Mouse (Mus musculus) stomach, embryonic 16.5 days (tissue): Measurements from ENCODE around the gene Klhdc1. TPM values are rescaled to one million over a fixed set of nuclear protein-coding genes. Genes with fewer than 3 reads are reported as not detected.

ENCODE experiments used
- ATAC-seq: fragments of 200-750 bp; cut with Nextera tagmentation; 2 replicates; pipeline ENCODE4 v1.8.0; 2017; ENCODE audit warnings: moderate number of reproducible peaks, moderate TSS enrichment; ENCODE audit not compliant: insufficient read depth, low FRiP score
- H3K27ac ChIP-seq: fragments of 300-500 bp; sonication (generic); 2 replicates; pipeline ENCODE4 v1.5.1; 2014; ENCODE audit warnings: low read length
- H3K27me3 ChIP-seq: fragments of 300-500 bp; sonication (generic); 2 replicates; pipeline ENCODE4 v1.6.1; 2014; ENCODE audit warnings: low read length, control low read depth, mixed read lengths; ENCODE audit not compliant: control insufficient read depth, insufficient read depth
- H3K36me3 ChIP-seq: fragments of 300-500 bp; sonication (generic); 2 replicates; pipeline ENCODE4 v1.6.1; 2014; ENCODE audit warnings: low read length; ENCODE audit not compliant: control insufficient read depth, insufficient read depth
- H3K4me1 ChIP-seq: fragments of 300-500 bp; sonication (generic); 2 replicates; pipeline ENCODE4 v1.6.1; 2014; ENCODE audit warnings: low read length, control low read depth, mixed read lengths; ENCODE audit not compliant: control insufficient read depth, insufficient read depth
- H3K4me2 ChIP-seq: fragments of 300-500 bp; sonication (generic); 2 replicates; pipeline ENCODE4 v1.6.1; 2014; ENCODE audit warnings: low read depth, low read length, mixed read lengths
- H3K4me3 ChIP-seq: fragments of 300-500 bp; sonication (generic); replicated peaks from 2 replicates; pipeline ENCODE4 v1.5.1; 2014; ENCODE audit warnings: mild to moderate bottlenecking, low read length
- H3K9ac ChIP-seq: fragments of 300-500 bp; sonication (generic); 2 replicates; pipeline ENCODE4 v1.6.1; 2014; ENCODE audit warnings: low read length
- H3K9me3 ChIP-seq: fragments of 300-500 bp; sonication (generic); replicated peaks from 2 replicates; pipeline ENCODE4 v1.6.1; 2016; ENCODE audit warnings: low read length, control low read depth; ENCODE audit not compliant: control insufficient read depth
- WGBS: fragments of 180-500 bp; shearing (Covaris S2); extraction: QIAGEN DNeasy Blood & Tissue Kit; methylation state at CpG from one replicate; pipeline ENCODE4 v1.1.7; 2014; 5-methylcytosine and 5-hydroxymethylcytosine counted together
- polyA plus RNA-seq: library from polyadenylated mRNA; unstranded; fragments of >200 nt; fragmentation: Nextera tagmentation; extraction: Ambion mirVana; gene quantifications from 2 replicates; pipeline ENCODE4 v1.2.1, GENCODE M21; 2015

Klhdc1 gene
- polyA plus RNA-seq, 1 experiment from 2014 or later, result 7.2 TPM

DNA sequence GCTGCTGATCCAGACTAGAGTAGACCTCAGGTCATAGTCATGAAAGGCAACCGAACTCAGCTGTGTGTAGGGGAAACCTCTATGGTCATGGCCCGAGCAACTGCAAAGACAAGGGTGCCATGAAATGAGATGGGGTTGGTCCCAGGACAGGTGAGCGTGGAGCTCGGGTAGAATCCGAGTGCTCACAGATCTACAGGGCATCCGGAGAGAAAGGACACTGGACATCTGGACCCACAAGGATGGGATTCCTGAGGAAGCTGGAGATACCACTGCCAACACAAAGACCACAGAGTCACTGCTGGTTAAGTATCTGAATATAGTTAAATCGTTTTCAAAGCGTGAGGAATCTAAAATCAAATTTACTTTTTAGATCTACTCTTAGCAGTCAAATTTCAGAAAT, 33.6 kb upstream of the Klhdc1 start:
- 92% methylated on average over 8 of the region's 8 CpGs for WGBS
- Histone ChIP-seq H3K9ac (no peak overlapping the region), H3K4me3 (no peak overlapping the region), H3K36me3 (peaks cover 8% of the 10 kb centered on the region; the same call in 1 of the 2 replicates), H3K27ac (no peak overlapping the region), H3K4me1 (no peaks in the 10 kb centered on the region), H3K4me2 (no peak overlapping the region), H3K27me3 (no peaks in the 10 kb centered on the region), H3K9me3 (no peaks in the 10 kb centered on the region)
- no peak for ATAC-seq

- Histone ChIP-seq H3K9me3 (no peaks in the 10 kb centered on the region), H3K36me3 (peaks cover 8% of the 10 kb centered on the region; the same call in 1 of the 2 replicates), H3K4me1 (no peaks in the 10 kb centered on the region), H3K9ac (no peak overlapping the region), H3K27me3 (no peaks in the 10 kb centered on the region), H3K27ac (no peak overlapping the region), H3K4me3 (no peak overlapping the region), H3K4me2 (no peak overlapping the region)
- no peak for ATAC-seq
- 95% methylated on average over 7 of the region's 7 CpGs for WGBS
Observed at GRCm38 (mm10) chr12:69207926-69208325, 33.0 kb upstream of the Klhdc1 start.

DNA sequence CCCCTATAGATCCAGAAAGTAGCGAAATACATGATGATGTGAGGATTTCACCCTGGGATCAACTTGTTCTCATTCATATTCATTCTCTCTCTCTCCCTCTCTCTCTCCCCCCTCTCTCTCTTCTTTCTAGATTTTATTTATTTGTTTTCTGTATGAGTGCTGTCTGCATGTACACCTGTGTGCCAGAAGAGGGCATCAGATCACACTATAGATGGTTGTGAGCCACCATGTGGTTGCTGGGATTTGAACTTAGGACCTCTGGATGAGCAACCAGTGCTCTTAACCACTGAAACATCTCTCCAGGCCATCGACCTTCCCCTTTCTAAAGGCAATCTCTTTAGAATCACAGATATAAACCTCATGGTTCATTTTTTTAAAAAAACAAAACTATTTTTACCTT, 32.5 kb upstream of the Klhdc1 start:
- H3K9me3 ChIP-seq, result no peaks in the 10 kb centered on the region
- H3K36me3 ChIP-seq, result peaks cover 8% of the 10 kb centered on the region; the same call in 1 of the 2 replicates
- H3K4me3 ChIP-seq, result no peak overlapping the region
- H3K4me2 ChIP-seq, result no peak overlapping the region
- no peak overlapping the region for H3K9ac ChIP-seq
- H3K27ac ChIP-seq, result no peak overlapping the region
- H3K4me1 ChIP-seq, result no peaks in the 10 kb centered on the region
- ATAC-seq, result no peak
- 89% methylated on average over 2 of the region's 2 CpGs for WGBS
- H3K27me3 ChIP-seq, result no peaks in the 10 kb centered on the region

DNA sequence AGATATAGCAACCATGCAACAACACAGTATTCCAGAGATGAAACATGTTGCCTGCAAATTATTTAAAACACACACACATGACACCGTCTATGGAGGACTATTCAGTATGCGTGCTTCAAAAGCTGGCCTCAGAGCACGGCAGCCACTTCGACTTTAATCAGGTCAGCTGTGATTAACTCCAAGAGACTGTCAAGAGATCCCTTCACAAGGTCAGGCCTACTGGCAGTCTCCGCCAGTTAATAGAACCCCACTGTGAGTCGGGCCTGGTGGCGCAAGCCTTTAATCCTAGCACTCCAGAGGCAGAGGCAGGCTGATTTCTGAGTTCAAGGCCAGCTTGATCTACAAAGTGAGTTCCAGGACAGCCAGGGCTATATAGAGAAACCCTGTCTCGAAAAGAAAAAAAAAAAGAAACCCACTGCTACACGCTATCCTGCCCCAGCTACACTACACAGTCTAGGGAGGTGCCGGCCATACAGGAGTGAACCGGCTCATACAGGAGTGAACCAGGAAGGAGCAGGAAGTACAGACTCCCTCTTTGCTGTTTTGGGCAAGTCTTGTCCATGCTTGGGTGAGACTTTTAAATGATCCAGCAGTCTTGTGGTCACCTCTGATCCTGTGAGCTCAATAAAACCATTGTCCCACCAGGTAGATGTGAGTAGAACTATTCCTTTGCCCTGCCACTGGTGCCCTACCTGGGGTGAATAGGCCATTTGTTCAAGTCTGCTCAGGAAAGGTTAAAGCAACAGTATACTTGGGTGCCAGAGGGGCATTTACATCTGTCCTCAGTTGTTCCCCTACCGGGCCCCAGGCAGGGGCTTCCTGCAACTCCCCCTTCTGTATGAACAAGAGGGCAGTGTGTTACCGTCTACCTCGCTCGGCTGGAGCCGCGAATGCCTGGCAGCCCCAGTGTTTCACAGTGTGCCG, 30.7 kb upstream of the Klhdc1 start:
- Histone ChIP-seq H3K36me3 (peaks cover 8% of the 10 kb centered on the region; the same call in 1 of the 2 replicates), H3K4me3 (no peak overlapping the region)

DNA sequence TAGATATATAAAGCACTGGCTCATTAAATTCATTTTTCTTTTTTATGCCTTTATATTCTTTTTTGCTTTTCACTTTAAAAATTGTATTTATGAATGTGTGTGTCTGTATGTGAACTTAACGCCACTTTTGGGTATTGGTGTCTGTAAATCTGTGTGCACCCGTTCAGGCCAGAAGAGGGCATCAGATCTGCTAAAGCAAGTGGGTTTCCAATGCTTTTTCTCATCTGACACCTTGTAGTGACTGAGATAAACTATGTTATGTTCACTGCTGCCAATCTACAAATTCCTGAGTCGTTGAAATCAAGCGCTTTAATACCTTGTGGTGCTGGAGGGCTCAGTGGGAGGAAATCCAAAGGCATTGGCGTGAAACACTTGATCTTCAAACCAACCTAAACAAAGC, 29.9 kb upstream of the Klhdc1 start:
- Histone ChIP-seq H3K4me1 (no peaks in the 10 kb centered on the region), H3K4me3 (no peak overlapping the region), H3K9ac (no peak overlapping the region), H3K4me2 (no peak overlapping the region), H3K27me3 (no peaks in the 10 kb centered on the region), H3K9me3 (no peaks in the 10 kb centered on the region), H3K36me3 (peaks cover 8% of the 10 kb centered on the region; the same call in 1 of the 2 replicates), H3K27ac (no peak overlapping the region)
- ATAC-seq, result no peak
- WGBS, result 68% methylated on average over 5 of the region's 5 CpGs

More for the DNA sequence above, 30.7 kb upstream of the Klhdc1 start:
- H3K27me3 ChIP-seq, result no peaks in the 10 kb centered on the region
- no peak overlapping the region for H3K27ac ChIP-seq
- 92% methylated on average over 18 of the region's 18 CpGs for WGBS
- no peak overlapping the region for H3K9ac ChIP-seq
- no peaks in the 10 kb centered on the region for H3K9me3 ChIP-seq
- H3K4me2 ChIP-seq, result no peak overlapping the region
- no peaks in the 10 kb centered on the region for H3K4me1 ChIP-seq
- no peak for ATAC-seq

DNA sequence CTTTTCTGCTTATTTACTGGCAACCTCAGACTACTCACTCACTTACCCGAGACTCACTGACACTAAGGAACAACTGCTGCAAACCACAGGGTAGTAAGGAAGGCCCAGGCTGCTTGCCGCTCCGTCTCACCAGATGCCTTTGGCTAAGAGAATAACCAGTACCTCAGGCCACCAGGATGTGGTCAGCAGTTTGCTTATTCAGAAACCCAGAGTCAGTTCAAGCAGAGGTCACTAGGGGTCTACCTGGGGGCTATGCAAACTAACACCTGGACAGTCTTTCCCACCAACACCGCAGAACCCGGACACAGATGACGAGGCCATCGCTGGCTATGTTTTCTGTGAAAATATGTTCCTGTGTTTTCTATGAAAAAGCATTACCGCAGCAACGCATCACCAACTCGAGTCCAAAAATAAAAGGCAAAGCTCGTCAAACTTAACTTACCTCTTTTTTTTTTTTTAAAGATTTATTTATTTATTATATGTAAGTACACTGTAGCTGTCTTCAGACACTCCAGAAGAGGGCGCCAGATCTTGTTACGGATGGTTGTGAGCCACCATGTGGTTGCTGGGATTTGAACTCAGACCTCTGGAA, 27.7 kb upstream of the Klhdc1 start:
- Histone ChIP-seq H3K27ac (no peak overlapping the region), H3K4me2 (no peak overlapping the region), H3K36me3 (peaks cover 15% of the 10 kb centered on the region), H3K4me3 (no peak overlapping the region), H3K9me3 (no peaks in the 10 kb centered on the region), H3K9ac (no peak overlapping the region), H3K4me1 (no peaks in the 10 kb centered on the region), H3K27me3 (no peaks in the 10 kb centered on the region)
- no peak for ATAC-seq
- 94% methylated on average over 13 of the region's 13 CpGs for WGBS

- no peak overlapping the region for H3K4me2 ChIP-seq
- peaks cover 15% of the 10 kb centered on the region for H3K36me3 ChIP-seq
- no peaks in the 10 kb centered on the region for H3K4me1 ChIP-seq
- H3K27ac ChIP-seq, result no peak overlapping the region
- H3K9me3 ChIP-seq, result no peaks in the 10 kb centered on the region
- ATAC-seq, result no peak
- no peak overlapping the region for H3K9ac ChIP-seq
- 95% methylated on average over 7 of the region's 7 CpGs for WGBS
- no peaks in the 10 kb centered on the region for H3K27me3 ChIP-seq
- no peak overlapping the region for H3K4me3 ChIP-seq
Observed at GRCm38 (mm10) chr12:69214393-69214792, 26.6 kb upstream of the Klhdc1 start.

DNA sequence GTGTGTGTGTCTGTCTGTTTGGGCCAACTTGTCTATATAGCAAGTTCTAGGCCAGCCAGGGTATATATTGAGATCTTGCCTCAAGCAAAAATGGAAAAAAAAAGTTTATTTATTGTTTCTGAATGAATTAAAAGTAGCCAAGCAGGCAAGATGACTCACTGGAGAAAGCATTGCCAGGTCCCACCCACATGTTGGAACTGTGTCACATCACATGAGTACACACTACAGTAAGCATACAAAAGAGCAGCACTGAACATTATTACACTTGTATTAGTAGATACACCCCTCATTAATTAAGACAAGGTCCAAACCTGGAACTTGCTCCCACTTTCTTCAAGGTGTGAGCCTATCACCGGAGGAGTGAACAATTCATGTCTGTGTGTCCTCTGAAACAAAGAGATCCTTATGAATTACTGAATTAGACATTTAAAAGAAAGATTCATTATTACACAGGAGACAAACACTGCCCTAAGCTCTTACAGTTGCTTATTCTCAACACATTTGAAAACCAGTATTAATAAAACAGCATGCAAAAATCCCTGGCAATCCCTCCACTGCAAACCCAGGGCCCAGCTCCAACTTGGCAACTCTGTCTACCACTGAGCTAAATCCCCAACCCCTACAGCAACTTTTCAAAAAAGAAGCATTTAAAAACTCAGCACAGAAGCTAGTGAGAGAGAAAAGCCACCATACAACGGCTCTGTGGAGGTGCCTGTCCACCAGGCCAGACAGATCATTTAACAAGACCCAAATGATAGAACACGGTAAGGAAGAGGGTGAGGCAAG, 25.8 kb upstream of the Klhdc1 start:
- H3K4me1 ChIP-seq, result no peaks in the 10 kb centered on the region
- no peak overlapping the region for H3K4me2 ChIP-seq
- H3K9ac ChIP-seq, result no peak overlapping the region
- ATAC-seq, result no peak
- peaks cover 9% of the 10 kb centered on the region; the same call in 1 of the 2 replicates for H3K36me3 ChIP-seq
- H3K4me3 ChIP-seq, result no peak overlapping the region
- H3K9me3 ChIP-seq, result no peaks in the 10 kb centered on the region
- 75% methylated on average over 3 of the region's 3 CpGs for WGBS
- no peak overlapping the region for H3K27ac ChIP-seq
- H3K27me3 ChIP-seq, result no peaks in the 10 kb centered on the region

GRCm38 (mm10) chr12:69216587-69216986, 24.4 kb upstream of the Klhdc1 start:
- H3K27ac ChIP-seq, result no peak overlapping the region
- no peak for ATAC-seq
- H3K36me3 ChIP-seq, result peaks cover 14% of the 10 kb centered on the region; the same call in 1 of the 2 replicates
- H3K9ac ChIP-seq, result no peak overlapping the region
- H3K4me1 ChIP-seq, result no peaks in the 10 kb centered on the region
- WGBS, result 92% methylated on average over 7 of the region's 7 CpGs
- no peaks in the 10 kb centered on the region for H3K9me3 ChIP-seq
- H3K4me3 ChIP-seq, result no peak overlapping the region
- no peaks in the 10 kb centered on the region for H3K27me3 ChIP-seq
- H3K4me2 ChIP-seq, result no peak overlapping the region
